Mouse (Mus musculus): ENCODE data around the gene Nup205. TPM values are rescaled to one million over a fixed set of nuclear protein-coding genes. Genes with fewer than 3 reads are reported as not detected.
A peak's percentile ranks its signal among the peaks of the same experiment; 100 is the strongest.

Gene Nup205
- polyA plus RNA-seq (2014; fragmentation: Nextera tagmentation; extraction: Ambion mirVana), result 38.0 and 39.4 TPM in 2 replicates

- peak within 1 kb of the TSS; percentile 93 for H3K9ac ChIP-seq (ENCODE audit: low read depth, low read length)
- H3K9me3 ChIP-seq (ENCODE audit: control insufficient read depth, low read length), result no peaks in the 10 kb centered on the region
- peak within 1 kb of the TSS; percentile 87 for H3K4me3 ChIP-seq (ENCODE audit: low read depth, low read length)
- ATAC-seq (ENCODE audit: low read depth) (peak; percentile 94), DNase-seq (ENCODE audit: low spot score) (peak; percentile 94)
- H3K4me2 ChIP-seq (ENCODE audit: low read depth, low read length), result peak within 1 kb of the TSS; percentile 84
- H3K27me3 ChIP-seq (replicated peaks; ENCODE audit: control insufficient read depth, insufficient read depth, low read length), result no peaks in the 10 kb centered on the region
- 3% methylated on average over 33 of the region's 34 CpGs for WGBS
- H3K36me3 ChIP-seq (ENCODE audit: control insufficient read depth, insufficient read depth, low read length), result no peaks in the 10 kb centered on the region
- H3K27ac ChIP-seq (replicated peaks; ENCODE audit: low read depth, low read length), result peak within 1 kb of the TSS; percentile 97
- H3K4me1 ChIP-seq (ENCODE audit: control insufficient read depth, insufficient read depth, low read length), result no peaks in the 10 kb centered on the region
Measured at GRCm38 (mm10) chr6:35176979-35177649, at the start of gene Nup205. Gene Nup205 (plus strand): TSS chr6:35177421.

- Histone ChIP-seq H3K27ac (replicated peaks; ENCODE audit: low read depth, low read length) (peak overlapping the region; percentile 95), H3K4me3 (ENCODE audit: low read depth, low read length) (peak overlapping the region; percentile 79), H3K4me1 (ENCODE audit: control insufficient read depth, insufficient read depth, low read length) (peaks cover 10% of the 10 kb centered on the region), H3K36me3 (ENCODE audit: control insufficient read depth, insufficient read depth, low read length) (no peaks in the 10 kb centered on the region), H3K4me2 (ENCODE audit: low read depth, low read length) (peak overlapping the region; percentile 85), H3K27me3 (replicated peaks; ENCODE audit: control insufficient read depth, insufficient read depth, low read length) (no peaks in the 10 kb centered on the region), H3K9me3 (ENCODE audit: control insufficient read depth, low read length) (no peaks in the 10 kb centered on the region), H3K9ac (ENCODE audit: low read depth, low read length) (peak overlapping the region; percentile 83)
- under 1% methylated on average over 11 of the region's 11 CpGs for WGBS
- DNase-seq (ENCODE audit: low spot score) (peak; percentile 8), ATAC-seq (ENCODE audit: low read depth) (no peak)
Measured at GRCm38 (mm10) chr6:35132806-35133205, 44.4 kb upstream of the Nup205 start.

GRCm38 (mm10) chr6:35133246-35133578 is 44.0 kb upstream of the Nup205 start:
- WGBS, result 0% methylated on average over 15 of the region's 25 CpGs
- H3K27ac ChIP-seq (replicated peaks; ENCODE audit: low read depth, low read length), result peak overlapping the region; percentile 95
- peak overlapping the region; percentile 85 for H3K4me2 ChIP-seq (ENCODE audit: low read depth, low read length)
- H3K9ac ChIP-seq (ENCODE audit: low read depth, low read length), result peak overlapping the region; percentile 83
- H3K36me3 ChIP-seq (ENCODE audit: control insufficient read depth, insufficient read depth, low read length), result no peaks in the 10 kb centered on the region
- H3K27me3 ChIP-seq (replicated peaks; ENCODE audit: control insufficient read depth, insufficient read depth, low read length), result no peaks in the 10 kb centered on the region
- ATAC-seq (ENCODE audit: low read depth) (peak; percentile 93), DNase-seq (ENCODE audit: low spot score) (no peak)
- peaks cover 10% of the 10 kb centered on the region for H3K4me1 ChIP-seq (ENCODE audit: control insufficient read depth, insufficient read depth, low read length)
- no peaks in the 10 kb centered on the region for H3K9me3 ChIP-seq (ENCODE audit: control insufficient read depth, low read length)
- H3K4me3 ChIP-seq (ENCODE audit: low read depth, low read length), result peak overlapping the region; percentile 79

DNA sequence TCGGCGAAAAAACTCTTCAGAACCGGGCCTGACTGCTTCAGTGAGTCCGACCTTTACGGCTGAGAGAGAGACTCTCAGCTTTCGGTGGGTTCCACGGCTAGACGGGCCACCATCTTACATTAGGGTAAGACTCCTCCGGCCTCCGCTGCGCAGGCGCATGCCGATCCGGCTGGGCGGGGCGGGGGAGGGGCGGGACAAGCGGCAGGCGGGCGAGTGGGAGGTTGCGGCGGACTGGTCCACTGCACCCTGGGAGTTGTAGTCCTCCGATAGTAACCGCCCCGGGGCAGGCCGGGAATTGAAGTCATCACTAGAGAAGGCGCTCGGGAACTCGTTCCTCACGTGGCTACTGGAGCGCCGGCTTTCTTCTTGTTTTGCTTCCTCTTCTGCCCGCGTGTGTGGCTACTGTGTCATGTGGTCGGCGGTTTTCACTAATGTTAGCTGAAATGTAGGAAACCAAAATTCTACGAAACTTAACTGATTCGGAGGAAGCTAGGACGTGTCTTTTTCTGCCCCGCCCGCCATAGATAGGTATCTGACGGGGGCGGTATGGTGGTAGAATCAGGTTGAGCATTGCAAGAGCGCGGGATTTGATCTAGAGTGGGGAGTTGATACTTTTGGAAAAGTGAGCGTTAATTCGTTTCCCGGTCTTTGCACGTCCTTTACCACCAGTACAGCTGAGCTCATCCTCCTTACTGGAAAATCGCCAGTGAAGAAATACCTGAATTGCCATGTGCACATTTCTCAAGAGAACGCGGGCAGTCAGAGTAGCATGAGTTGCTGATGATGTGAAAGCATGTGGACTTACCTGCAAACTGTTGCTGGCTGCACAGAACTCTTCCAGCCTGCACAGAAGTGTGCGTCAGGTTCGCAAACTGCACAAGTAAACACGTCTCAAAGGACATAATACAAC is 43.4 kb upstream of the Nup205 start, which contains the start of gene Cnot4:
Gene Cnot4, minus strand, starts transcription at position 146 of the 910 bp plus-strand sequence.
- DNase-seq (ENCODE audit: low spot score) (peak; percentile 99), ATAC-seq (ENCODE audit: low read depth) (peak; percentile 99)
- Histone ChIP-seq H3K4me3 (ENCODE audit: low read depth, low read length) (peak within 1 kb of the TSS; percentile 79), H3K27ac (replicated peaks; ENCODE audit: low read depth, low read length) (peak within 1 kb of the TSS; percentile 95), H3K4me1 (ENCODE audit: control insufficient read depth, insufficient read depth, low read length) (peaks cover 10% of the 10 kb centered on the region), H3K9me3 (ENCODE audit: control insufficient read depth, low read length) (no peaks in the 10 kb centered on the region), H3K9ac (ENCODE audit: low read depth, low read length) (peak within 1 kb of the TSS; percentile 83), H3K4me2 (ENCODE audit: low read depth, low read length) (peak within 1 kb of the TSS; percentile 85), H3K27me3 (replicated peaks; ENCODE audit: control insufficient read depth, insufficient read depth, low read length) (no peaks in the 10 kb centered on the region), H3K36me3 (ENCODE audit: control insufficient read depth, insufficient read depth, low read length) (no peaks in the 10 kb centered on the region)
- WGBS, result under 1% methylated on average over 42 of the region's 55 CpGs

DNA sequence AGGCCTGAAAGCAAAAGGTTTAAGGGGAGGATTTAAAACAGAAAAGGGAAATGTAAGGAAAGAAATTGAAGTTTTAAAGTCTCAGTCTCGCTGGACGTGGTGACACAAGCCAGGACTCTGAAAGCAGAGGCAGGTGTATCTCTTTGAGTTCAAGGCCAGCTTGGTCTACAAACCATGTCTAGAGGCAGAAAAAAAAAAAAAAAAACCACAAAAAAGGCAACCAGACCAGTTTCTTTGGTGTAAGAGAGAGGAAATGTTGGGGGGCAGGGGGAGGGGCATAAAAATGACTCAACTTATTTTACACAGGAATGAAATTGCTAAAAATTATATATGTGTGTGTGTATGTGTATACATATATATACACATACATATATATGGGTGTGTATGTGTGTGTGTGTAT is 42.4 kb upstream of the Nup205 start:
- Histone ChIP-seq H3K9ac (ENCODE audit: low read depth, low read length) (no peak overlapping the region), H3K27me3 (replicated peaks; ENCODE audit: control insufficient read depth, insufficient read depth, low read length) (no peaks in the 10 kb centered on the region), H3K4me1 (ENCODE audit: control insufficient read depth, insufficient read depth, low read length) (peaks cover 10% of the 10 kb centered on the region), H3K27ac (replicated peaks; ENCODE audit: low read depth, low read length) (no peak overlapping the region), H3K4me3 (ENCODE audit: low read depth, low read length) (peak overlapping the region; percentile 79; the same call in 1 of the 2 replicates), H3K36me3 (ENCODE audit: control insufficient read depth, insufficient read depth, low read length) (no peaks in the 10 kb centered on the region), H3K4me2 (ENCODE audit: low read depth, low read length) (peak overlapping the region; percentile 85; the same call in 1 of the 2 replicates), H3K9me3 (ENCODE audit: control insufficient read depth, low read length) (no peaks in the 10 kb centered on the region)
- ATAC-seq (ENCODE audit: low read depth), result no peak
- no peak for DNase-seq (ENCODE audit: low spot score)
- WGBS, result 53% methylated on average over 2 of the region's 2 CpGs

GRCm38 (mm10) chr6:35140351-35140750 is 36.9 kb upstream of the Nup205 start:
- Histone ChIP-seq H3K9me3 (ENCODE audit: control insufficient read depth, low read length) (peaks cover 4% of the 10 kb centered on the region; the same call in 1 of the 2 replicates), H3K4me1 (ENCODE audit: control insufficient read depth, insufficient read depth, low read length) (no peaks in the 10 kb centered on the region), H3K27ac (replicated peaks; ENCODE audit: low read depth, low read length) (no peak overlapping the region), H3K4me2 (ENCODE audit: low read depth, low read length) (no peak overlapping the region), H3K27me3 (replicated peaks; ENCODE audit: control insufficient read depth, insufficient read depth, low read length) (no peaks in the 10 kb centered on the region), H3K9ac (ENCODE audit: low read depth, low read length) (no peak overlapping the region), H3K4me3 (ENCODE audit: low read depth, low read length) (no peak overlapping the region), H3K36me3 (ENCODE audit: control insufficient read depth, insufficient read depth, low read length) (no peaks in the 10 kb centered on the region)
- WGBS, result 87% methylated on average over 1 of the region's 1 CpGs
- ATAC-seq (ENCODE audit: low read depth), result no peak
- DNase-seq (ENCODE audit: low spot score), result no peak

DNA sequence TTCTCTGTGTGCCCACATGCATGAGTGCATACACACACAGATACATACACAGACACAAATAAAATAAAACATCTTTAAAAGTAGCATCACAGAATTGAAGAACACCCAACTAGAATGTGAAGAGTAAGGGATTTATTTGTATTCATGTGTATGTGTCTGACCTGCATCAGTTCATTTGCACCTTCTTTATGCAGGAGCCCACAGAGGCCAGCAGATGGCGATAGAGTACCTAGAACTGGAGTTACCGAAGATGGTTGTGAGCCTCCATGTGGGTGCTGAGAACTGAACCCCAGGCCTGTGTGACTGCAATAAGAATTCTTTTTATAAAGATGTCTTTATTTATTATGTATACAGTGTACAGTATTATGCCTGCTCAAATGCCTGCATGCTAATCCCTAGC is 31.7 kb upstream of the Nup205 start:
- H3K36me3 ChIP-seq (ENCODE audit: control insufficient read depth, insufficient read depth, low read length), result no peaks in the 10 kb centered on the region
- no peaks in the 10 kb centered on the region for H3K27me3 ChIP-seq (replicated peaks; ENCODE audit: control insufficient read depth, insufficient read depth, low read length)
- H3K4me3 ChIP-seq (ENCODE audit: low read depth, low read length), result no peak overlapping the region
- no peaks in the 10 kb centered on the region for H3K4me1 ChIP-seq (ENCODE audit: control insufficient read depth, insufficient read depth, low read length)
- H3K9me3 ChIP-seq (ENCODE audit: control insufficient read depth, low read length), result peaks cover 11% of the 10 kb centered on the region; the same call in 1 of the 2 replicates
- H3K9ac ChIP-seq (ENCODE audit: low read depth, low read length), result no peak overlapping the region
- no peak for ATAC-seq (ENCODE audit: low read depth)
- DNase-seq (ENCODE audit: low spot score), result no peak
- H3K4me2 ChIP-seq (ENCODE audit: low read depth, low read length), result no peak overlapping the region
- 74% methylated on average over 2 of the region's 2 CpGs for WGBS
- H3K27ac ChIP-seq (replicated peaks; ENCODE audit: low read depth, low read length), result no peak overlapping the region

GRCm38 (mm10) chr6:35147726-35148422 is 29.3 kb upstream of the Nup205 start:
- Histone ChIP-seq H3K9me3 (ENCODE audit: control insufficient read depth, low read length) (peaks cover 11% of the 10 kb centered on the region; the same call in 1 of the 2 replicates), H3K4me3 (ENCODE audit: low read depth, low read length) (no peak overlapping the region), H3K27me3 (replicated peaks; ENCODE audit: control insufficient read depth, insufficient read depth, low read length) (no peaks in the 10 kb centered on the region), H3K27ac (replicated peaks; ENCODE audit: low read depth, low read length) (no peak overlapping the region), H3K36me3 (ENCODE audit: control insufficient read depth, insufficient read depth, low read length) (no peaks in the 10 kb centered on the region), H3K4me1 (ENCODE audit: control insufficient read depth, insufficient read depth, low read length) (no peaks in the 10 kb centered on the region), H3K9ac (ENCODE audit: low read depth, low read length) (no peak overlapping the region), H3K4me2 (ENCODE audit: low read depth, low read length) (no peak overlapping the region)
- DNase-seq (ENCODE audit: low spot score) (no peak), ATAC-seq (ENCODE audit: low read depth) (no peak)
- WGBS, result 77% methylated on average over 3 of the region's 3 CpGs

Data from embryonic facial prominence, embryonic 14.5 days (tissue).